9 mouse cellular contexts compared by ENCODE assay signal in genomic region chr7:74200661-74201060, GRCm38 (mm10).
DNase-seq lines count a peak whose midpoint lies in the region; ATAC-seq and TF ChIP-seq lines count a peak whose summit lies in the region.
"Had no signal": no experiment of that assay in that cellular context is flagged by ENCODE, and none has a peak within 500 bp of the region (broad histone marks: within the 10 kb centered on the region; RNA-seq: fewer than 3 reads in every experiment).

No protein-coding gene starts in this region.

- peak; percentile 10 for DNase-seq in adrenal gland, postnatal 25 days
- no peak for DNase-seq in adrenal gland, adult 2 months
- peak; percentile 12 to 27 for DNase-seq in layer of hippocampus, postnatal 25 days (ENCODE audit: extremely low spot score in 1 of 2, low spot score in 1 of 2)
- DNase-seq in layer of hippocampus, postnatal 36 days, result no peak
- no peak for DNase-seq in MEL (ENCODE audit: low read depth, low spot score)
- peak; percentile 16 for DNase-seq in lung, postnatal 0 days (ENCODE audit: low spot score)
- no peak for DNase-seq in cerebellum, adult 9-11 months
- DNase-seq in left cerebral cortex, adult 8-10 months (ENCODE audit: low spot score in 2 of 2), result no peak

- ATAC-seq in lung, postnatal 0 days, result no peak

- no peaks in the 10 kb centered on the region; a peak in 1 of 4 replicates for H3K27me3 ChIP-seq in MEL (ENCODE audit: control insufficient read depth in 1 of 2, insufficient read depth in 2 of 2, low read length in 2 of 2)
- no peaks in the 10 kb centered on the region for H3K27me3 ChIP-seq in lung, postnatal 0 days (replicated peaks; ENCODE audit: insufficient read depth, low read length)
- H3K27me3 ChIP-seq: embryonic facial prominence, embryonic 15.5 days had no signal

- TF ChIP-seq EP300 in MEL (IDR thresholded peaks at IDR 0.05; ENCODE audit: low read depth in 1 of 2, low read length in 2 of 2), result no peak
- TF ChIP-seq EP300 in lung, postnatal 0 days (IDR thresholded peaks at IDR 0.05), result no peak

- no peaks in the 10 kb centered on the region for H3K9me3 ChIP-seq in MEL (replicated peaks; ENCODE audit: insufficient read depth, low read length)
- H3K9me3 ChIP-seq in lung, postnatal 0 days (ENCODE audit: low read length), result no peaks in the 10 kb centered on the region
- H3K9me3 ChIP-seq: embryonic facial prominence, embryonic 15.5 days had no signal

- no peaks in the 10 kb centered on the region for H3K4me1 ChIP-seq in MEL (ENCODE audit: control insufficient read depth in 1 of 2, insufficient read depth in 2 of 2, low read length in 2 of 2)
- no peaks in the 10 kb centered on the region for H3K4me1 ChIP-seq in lung, postnatal 0 days (ENCODE audit: insufficient read depth, low read depth, low read length)
- H3K4me1 ChIP-seq: embryonic facial prominence, embryonic 15.5 days had no signal

- no peak overlapping the region for H3K4me3 ChIP-seq in MEL (ENCODE audit: control insufficient read depth in 1 of 2, insufficient read depth in 1 of 2, low read depth in 2 of 2, low read length in 2 of 2)
- H3K4me3 ChIP-seq in lung, postnatal 0 days (ENCODE audit: low read depth, low read length), result no peak overlapping the region
- H3K4me3 ChIP-seq: embryonic facial prominence, embryonic 15.5 days had no signal

- H3K9ac ChIP-seq in MEL (ENCODE audit: control insufficient read depth, low read depth, low read length, poor library complexity, severe bottlenecking), result no peak overlapping the region
- no peak overlapping the region for H3K9ac ChIP-seq in lung, postnatal 0 days (replicated peaks; ENCODE audit: low read depth)
- H3K9ac ChIP-seq: embryonic facial prominence, embryonic 15.5 days had no signal

- WGBS in lung, postnatal 0 days, result 38% methylated on average over 4 of the region's 4 CpGs

- TF ChIP-seq POLR2A in MEL (IDR thresholded peaks at IDR 0.05; ENCODE audit: control insufficient read depth in 1 of 2, insufficient read depth in 1 of 2, low read depth in 1 of 2, low read length in 2 of 2, poor library complexity in 1 of 2), result no peak

- peak; percentile 7 to 25 (median 11); a peak in 2 of 6 replicates for TF ChIP-seq CTCF in MEL (IDR thresholded peaks at IDR 0.05 in 2 of 3, conservative IDR thresholded peaks at IDR 0.05 in 1 of 3; ENCODE audit: control insufficient read depth in 1 of 3, insufficient read depth in 1 of 3, low read depth in 2 of 3, low read length in 3 of 3, poor library complexity in 1 of 3, severe bottlenecking in 1 of 3)
- peak; percentile 67 for TF ChIP-seq CTCF in lung, postnatal 0 days (IDR thresholded peaks at IDR 0.05)

- no peak for TF ChIP-seq RAD21 in MEL (IDR thresholded peaks at IDR 0.05; ENCODE audit: low read depth, low read length)

- H3K79me2 ChIP-seq in MEL (ENCODE audit: control insufficient read depth, insufficient read depth, low read length, poor library complexity), result no peaks in the 10 kb centered on the region

- H3K4me2 ChIP-seq in lung, postnatal 0 days (replicated peaks; ENCODE audit: low read depth, low read length), result no peak overlapping the region
- H3K4me2 ChIP-seq: embryonic facial prominence, embryonic 15.5 days had no signal

- H3K36me3 ChIP-seq in MEL (ENCODE audit: control insufficient read depth in 1 of 2, insufficient read depth in 2 of 2, low read length in 2 of 2), result no peaks in the 10 kb centered on the region
- no peaks in the 10 kb centered on the region for H3K36me3 ChIP-seq in lung, postnatal 0 days (ENCODE audit: insufficient read depth, low read length)
- H3K36me3 ChIP-seq: embryonic facial prominence, embryonic 15.5 days had no signal

- no peak overlapping the region for H3K27ac ChIP-seq in MEL (ENCODE audit: control insufficient read depth, low read depth, low read length)
- H3K27ac ChIP-seq in lung, postnatal 0 days (ENCODE audit: low read length), result no peak overlapping the region
- H3K27ac ChIP-seq: embryonic facial prominence, embryonic 15.5 days had no signal

TF ChIP-seq in MEL, 35 proteins besides CTCF, POLR2A, EP300 and RAD21:
- TF ChIP-seq ZNF384 (IDR thresholded peaks at IDR 0.05; ENCODE audit: low read depth, low read length), result no peak
- TF ChIP-seq HCFC1 (IDR thresholded peaks at IDR 0.05; ENCODE audit: low read depth, low read length), result no peak
- TF ChIP-seq POLR2AphosphoS5 (IDR thresholded peaks at IDR 0.05; ENCODE audit: borderline replicate concordance, low read depth, low read length), result no peak
- TF ChIP-seq E2F4 (IDR thresholded peaks at IDR 0.05; ENCODE audit: borderline replicate concordance, low read depth, low read length), result no peak
- TF ChIP-seq KAT2A (conservative IDR thresholded peaks at IDR 0.05; ENCODE audit: low read depth, low read length), result no peak
- no peak for TF ChIP-seq POLR2AphosphoS2 (IDR thresholded peaks at IDR 0.05; ENCODE audit: low read length)
- no peak for TF ChIP-seq MAFK (IDR thresholded peaks at IDR 0.05; ENCODE audit: borderline replicate concordance, low read depth, low read length)
- no peak for TF ChIP-seq GABPA (IDR thresholded peaks at IDR 0.05; ENCODE audit: low read depth, low read length)
- TF ChIP-seq BHLHE40 (IDR thresholded peaks at IDR 0.05; ENCODE audit: borderline replicate concordance, low read depth, low read length), result no peak
- no peak for TF ChIP-seq TBP (IDR thresholded peaks at IDR 0.05; ENCODE audit: low read depth, low read length)
- TF ChIP-seq UBTF (IDR thresholded peaks at IDR 0.05; ENCODE audit: borderline replicate concordance, insufficient read depth, low read depth, low read length), result no peak
- TF ChIP-seq MEF2A (IDR thresholded peaks at IDR 0.05; ENCODE audit: extremely low read depth, insufficient replicate concordance, low read depth, low read length, poor library complexity, severe bottlenecking), result no peak

Comparison
In these comparisons a context has a peak if more than half of its experiments do, and no peak if none do; other contexts are left out.
1. DNase-seq: peak in adrenal gland, postnatal 25 days (single experiment), layer of hippocampus, postnatal 25 days (2 of 2) and lung, postnatal 0 days (single experiment); none in adrenal gland, adult 2 months (single experiment), layer of hippocampus, postnatal 36 days (0 of 2), MEL (single experiment), cerebellum, adult 9-11 months (single experiment) and left cerebral cortex, adult 8-10 months (0 of 2).